Mouse (Mus musculus) CD4-positive helper T cell, adult 2 months (primary cell): ENCODE results near the gene Mbnl1.
A peak's percentile ranks its signal among the peaks of the same experiment; 100 is the strongest.
"Not testable (repeated sequence)": the region's sequence is repeated elsewhere in the genome, so short reads cannot be mapped to it uniquely, and the experiment has no call there.

Source experiments
- DNase-seq: peaks from one replicate; pipeline ENCODE4 v3.0.0-alpha.2; 2012; ENCODE audit warnings: low read depth, missing footprints, low spot score

Gene Mbnl1

DNA sequence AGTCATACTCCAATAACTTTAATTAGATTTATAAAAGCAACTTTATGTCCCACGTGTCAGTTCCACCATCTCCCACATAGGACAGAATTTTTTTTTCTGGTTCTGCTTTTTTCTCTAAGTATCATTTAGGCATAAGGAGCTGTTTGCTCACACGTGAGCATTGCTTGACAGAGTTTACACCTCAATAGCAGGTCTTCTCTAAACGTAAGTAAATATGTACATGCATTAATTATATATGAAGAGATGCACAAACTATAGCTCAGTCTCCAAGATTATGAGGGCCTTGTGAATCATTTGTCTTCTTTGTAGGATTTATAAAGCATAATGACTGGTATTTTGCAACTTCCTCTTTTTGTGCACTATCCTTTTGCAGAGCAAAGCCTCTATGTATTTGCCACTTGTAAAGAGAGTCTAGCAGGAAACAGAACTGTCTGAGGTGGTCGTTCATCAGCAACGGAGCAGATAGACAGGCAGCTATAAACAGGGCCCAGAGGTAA, at the start of gene Mbnl1:
Gene Mbnl1, plus strand, starts transcription at position 150 of the 497 bp plus-strand sequence.
- DNase-seq = peak; percentile 59

DNA sequence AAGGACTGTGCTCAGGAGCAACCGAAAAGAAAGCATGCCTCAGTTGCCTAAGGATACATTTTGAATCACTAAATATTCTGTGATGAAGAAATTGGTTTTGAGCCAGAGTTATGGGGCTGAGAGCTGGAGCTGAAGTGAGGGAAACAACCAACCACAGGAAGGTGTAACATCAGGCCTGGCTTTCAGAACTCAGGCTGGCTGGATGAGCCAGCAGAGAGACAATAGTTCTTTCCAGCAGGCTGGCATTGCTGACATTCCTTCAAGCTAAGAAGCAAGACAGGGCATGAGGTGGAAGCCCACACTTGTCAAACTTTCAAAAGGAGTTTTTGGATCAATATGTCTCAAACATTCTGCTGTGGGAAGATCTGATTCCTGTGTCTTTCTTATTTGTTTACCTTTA, 48.5 kb upstream of the Mbnl1 start:
- DNase-seq = no peak

- no peak for DNase-seq
Measured at GRCm38 (mm10) chr3:60429049-60429448, 43.6 kb upstream of the Mbnl1 start.

GRCm38 (mm10) chr3:60437254-60437653, 35.4 kb upstream of the Mbnl1 start:
- no peak for DNase-seq

DNA sequence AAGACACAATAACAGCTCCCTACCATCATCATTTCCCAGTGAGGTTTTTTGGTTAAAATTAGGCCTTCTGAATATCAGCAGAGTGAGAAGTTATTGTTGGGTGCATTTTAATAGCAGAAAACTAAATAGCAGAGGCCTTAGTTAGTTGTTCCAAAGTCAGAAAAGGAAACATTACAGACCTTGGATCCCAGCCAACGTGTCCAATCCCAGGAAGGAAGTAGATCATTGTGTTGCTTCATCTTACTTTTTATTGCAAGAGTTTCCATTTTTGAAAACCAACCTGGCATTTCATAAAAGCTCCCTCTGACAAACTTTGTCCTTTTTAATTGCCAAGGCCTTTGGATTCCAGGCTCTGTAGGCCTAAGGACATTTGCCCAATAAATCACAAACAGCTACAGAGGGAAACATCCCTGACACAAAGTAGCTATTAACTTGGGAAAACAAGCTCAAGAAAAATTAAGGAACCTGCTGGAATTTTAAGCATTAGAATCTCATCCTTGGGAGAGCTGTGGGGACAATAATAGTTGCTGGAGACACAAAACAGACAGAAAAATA, 34.9 kb upstream of the Mbnl1 start:
- DNase-seq = no peak

DNA sequence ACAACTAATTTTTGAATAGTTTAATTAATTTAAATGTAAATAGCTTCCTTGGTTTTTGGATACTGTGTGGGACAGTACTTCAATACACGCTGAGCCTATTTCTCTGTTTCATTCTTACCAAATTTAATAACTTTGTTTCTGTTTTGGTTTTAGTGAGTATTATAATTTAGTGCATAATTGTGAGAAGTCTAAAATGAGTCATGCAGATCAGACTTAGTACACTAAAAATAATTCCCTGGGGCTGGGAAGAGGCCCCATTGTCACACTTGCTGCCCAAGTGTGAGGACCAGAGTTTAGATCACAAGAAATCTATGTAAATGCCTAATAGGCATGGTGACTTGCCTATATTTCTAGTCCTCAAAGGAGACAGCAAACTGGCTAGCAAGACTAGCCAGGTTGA, 33.9 kb upstream of the Mbnl1 start:
- no peak for DNase-seq

DNA sequence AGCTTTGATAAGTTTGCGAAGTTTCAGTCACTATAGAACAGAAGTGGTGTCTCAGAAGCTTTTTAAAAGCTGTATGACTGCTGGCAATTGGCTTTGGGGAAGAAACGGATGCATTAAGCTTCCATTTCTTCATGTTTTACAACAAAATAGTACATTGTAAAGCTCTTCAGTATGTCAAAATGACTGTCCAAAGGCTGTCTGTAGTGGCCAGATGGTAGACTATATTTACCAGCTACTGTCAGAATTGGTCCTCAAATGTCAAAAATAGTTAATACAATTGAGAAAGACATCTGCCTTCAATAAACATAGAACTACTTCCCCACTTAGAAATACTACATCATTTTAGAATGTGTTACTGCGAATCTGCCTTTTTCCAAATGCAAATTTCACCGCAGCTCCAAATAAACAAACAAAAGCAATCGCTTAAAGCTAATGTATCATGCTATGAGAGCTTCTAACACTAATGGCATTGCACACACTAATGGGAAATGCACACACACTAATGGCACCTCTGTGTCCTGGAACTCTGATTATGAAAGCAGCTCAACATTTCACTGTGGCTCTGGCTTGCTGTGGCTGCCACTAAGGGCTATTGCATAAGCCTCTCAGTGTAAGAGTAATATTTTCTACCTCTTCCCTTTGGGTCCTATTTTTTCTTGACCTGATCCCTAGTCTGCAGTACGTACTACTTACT, 10.7 kb upstream of the Mbnl1 start:
- no peak for DNase-seq

DNA sequence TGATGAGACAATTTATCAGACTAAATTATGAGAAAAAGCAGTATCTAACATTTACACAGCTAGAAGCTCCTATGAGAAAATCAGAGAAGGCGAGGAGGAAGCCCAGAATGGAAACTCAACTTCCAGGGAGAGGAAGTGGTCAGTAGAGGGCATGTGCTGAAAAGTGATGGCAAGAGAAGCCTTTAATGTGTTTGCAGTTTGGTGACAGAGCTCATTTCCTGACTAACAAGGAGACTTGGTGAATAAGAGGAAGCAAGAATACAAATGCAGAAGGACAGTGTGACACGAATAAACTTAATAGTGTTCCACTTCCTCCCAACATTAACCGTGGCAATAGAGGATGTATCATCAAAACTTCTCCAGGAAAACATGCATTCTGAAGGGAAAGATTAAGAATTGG, 4.0 kb upstream of the Mbnl1 start:
- not testable (repeated sequence) for DNase-seq

- DNase-seq = not testable (repeated sequence)
Measured at GRCm38 (mm10) chr3:60469170-60469805, 3.3 kb upstream of the Mbnl1 start.

DNA sequence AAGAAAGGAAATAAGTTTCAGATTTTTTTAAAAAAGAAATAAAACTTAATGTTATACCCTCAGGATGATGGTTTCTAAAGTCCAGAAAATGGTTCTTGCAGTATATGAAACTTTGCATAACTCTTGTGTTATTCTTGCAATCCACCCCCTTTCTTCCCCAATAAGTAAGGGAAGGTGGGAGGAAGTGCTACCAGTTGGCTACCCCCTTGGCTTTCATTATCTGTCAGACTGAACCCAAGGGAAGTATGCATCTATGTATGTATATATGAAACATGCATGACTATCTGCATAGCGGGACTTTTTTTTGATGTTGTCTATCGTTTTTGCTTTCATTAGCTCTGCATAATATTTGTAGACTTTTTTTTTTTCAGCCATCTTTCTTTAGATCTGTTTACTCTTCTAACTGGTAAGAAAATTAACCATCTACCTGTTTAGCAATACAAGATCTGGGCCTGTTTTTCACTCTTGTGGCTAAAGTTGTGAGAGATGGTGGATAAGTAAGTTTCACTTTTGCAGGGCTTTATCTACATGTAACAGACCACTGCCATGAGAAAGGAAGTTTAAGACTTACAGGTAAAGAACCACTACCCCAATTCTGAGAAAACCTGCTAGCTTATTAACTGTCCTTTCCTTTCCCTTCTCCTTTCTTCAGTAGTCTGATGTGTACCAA, 484 bp upstream of the Mbnl1 start:
- peak; percentile 79 for DNase-seq

- DNase-seq = peak; percentile 58
Measured at GRCm38 (mm10) chr3:60473861-60474653, 1.4 kb downstream of the Mbnl1 start.

- no peak for DNase-seq
Measured at GRCm38 (mm10) chr3:60474654-60474972, 2.0 kb downstream of the Mbnl1 start.

DNA sequence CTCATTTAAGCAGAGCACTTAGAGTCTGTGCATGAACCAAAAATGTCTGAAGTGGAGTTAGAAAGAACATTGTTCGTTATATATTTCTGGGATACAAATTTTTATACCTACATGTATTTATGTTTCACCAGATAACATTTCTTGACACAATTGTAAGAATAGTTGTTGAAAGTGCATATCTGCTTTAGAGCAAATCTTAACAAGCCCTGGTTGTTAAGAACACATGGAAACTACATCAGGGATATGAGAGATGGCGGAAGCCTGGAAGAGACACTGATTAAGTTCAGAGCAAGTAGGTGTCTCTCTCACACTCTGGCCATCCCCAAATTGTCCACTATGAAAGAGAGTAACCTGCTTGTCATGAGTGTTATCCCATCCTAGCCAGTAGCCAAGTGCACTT, 2.4 kb downstream of the Mbnl1 start:
- no peak for DNase-seq

DNA sequence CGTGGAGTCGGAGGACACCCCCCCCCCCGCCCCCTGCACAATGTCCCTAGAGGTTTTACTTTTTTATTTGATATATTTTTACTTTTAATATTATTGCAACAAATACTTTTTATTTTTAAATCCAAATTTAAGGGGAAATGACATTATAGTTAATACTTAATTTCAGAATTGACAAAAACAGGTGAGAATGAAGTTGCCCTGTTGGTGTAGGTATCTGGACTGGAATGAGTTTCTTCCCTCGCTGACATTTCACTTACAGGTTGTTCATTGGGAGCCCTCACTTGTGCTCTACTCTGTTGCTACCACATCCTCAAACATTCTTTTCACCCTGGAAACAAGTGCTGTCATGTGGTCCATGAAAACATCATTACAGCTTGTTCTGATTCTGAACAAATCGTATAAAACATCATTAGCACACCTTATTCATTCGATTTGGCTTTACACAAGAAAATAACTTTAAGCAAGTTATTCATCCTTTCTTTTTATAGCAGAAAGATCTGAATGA, 4.2 kb downstream of the Mbnl1 start:
- peak; percentile 68 for DNase-seq

DNA sequence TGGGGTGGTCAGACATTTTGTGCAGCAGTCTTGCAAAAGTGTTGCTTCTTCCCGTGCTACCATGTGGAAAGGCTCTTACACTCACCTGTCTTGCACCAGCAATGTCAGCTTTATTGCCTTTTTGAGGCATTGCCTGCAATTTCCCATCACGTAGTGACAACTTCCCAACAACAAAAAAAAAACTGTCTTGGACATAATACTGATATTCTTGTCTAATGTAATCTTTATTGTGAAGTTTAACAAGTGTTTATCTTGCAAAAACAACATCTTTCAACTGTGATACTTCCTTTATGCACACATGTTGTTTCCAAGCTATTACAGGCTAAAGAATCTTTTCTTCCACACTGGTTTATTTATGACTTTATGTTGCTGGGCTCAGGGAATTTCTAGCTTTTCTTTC, 5.8 kb downstream of the Mbnl1 start:
- no peak for DNase-seq

GRCm38 (mm10) chr3:60480716-60481115, 8.1 kb downstream of the Mbnl1 start:
- DNase-seq = peak; percentile 36

GRCm38 (mm10) chr3:60481740-60482399, 9.2 kb downstream of the Mbnl1 start:
- DNase-seq = peak; percentile 82

GRCm38 (mm10) chr3:60483305-60483704, 10.7 kb downstream of the Mbnl1 start:
- DNase-seq = no peak

GRCm38 (mm10) chr3:60485987-60486712, 13.5 kb downstream of the Mbnl1 start:
- peak; percentile 69 for DNase-seq

DNA sequence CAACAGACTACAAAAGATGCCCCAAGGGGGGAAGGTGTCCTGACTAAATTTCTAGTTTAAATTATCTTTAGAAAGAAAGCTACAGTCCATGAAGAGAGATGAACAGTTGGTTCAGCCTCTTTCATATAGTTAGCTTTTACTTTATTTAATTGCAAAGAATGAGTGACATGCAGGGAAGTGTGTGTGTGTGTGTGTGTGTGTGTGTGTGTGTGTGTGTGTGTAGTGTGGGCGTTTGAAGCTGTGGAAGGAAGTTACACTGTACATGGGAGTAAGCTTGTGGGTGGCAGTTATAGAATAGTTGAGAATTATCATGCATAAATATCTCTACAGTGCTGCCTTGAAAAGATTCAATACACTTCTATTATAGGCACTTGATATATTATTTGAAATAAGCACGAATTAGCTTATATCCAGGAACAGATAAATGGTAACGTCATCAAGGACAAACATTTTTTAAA, 14.1 kb downstream of the Mbnl1 start:
- DNase-seq = peak; percentile 79
